Mouse (Mus musculus): Measurements from ENCODE around the gene Nkx2-5.

The Nkx2-5 gene

DNA sequence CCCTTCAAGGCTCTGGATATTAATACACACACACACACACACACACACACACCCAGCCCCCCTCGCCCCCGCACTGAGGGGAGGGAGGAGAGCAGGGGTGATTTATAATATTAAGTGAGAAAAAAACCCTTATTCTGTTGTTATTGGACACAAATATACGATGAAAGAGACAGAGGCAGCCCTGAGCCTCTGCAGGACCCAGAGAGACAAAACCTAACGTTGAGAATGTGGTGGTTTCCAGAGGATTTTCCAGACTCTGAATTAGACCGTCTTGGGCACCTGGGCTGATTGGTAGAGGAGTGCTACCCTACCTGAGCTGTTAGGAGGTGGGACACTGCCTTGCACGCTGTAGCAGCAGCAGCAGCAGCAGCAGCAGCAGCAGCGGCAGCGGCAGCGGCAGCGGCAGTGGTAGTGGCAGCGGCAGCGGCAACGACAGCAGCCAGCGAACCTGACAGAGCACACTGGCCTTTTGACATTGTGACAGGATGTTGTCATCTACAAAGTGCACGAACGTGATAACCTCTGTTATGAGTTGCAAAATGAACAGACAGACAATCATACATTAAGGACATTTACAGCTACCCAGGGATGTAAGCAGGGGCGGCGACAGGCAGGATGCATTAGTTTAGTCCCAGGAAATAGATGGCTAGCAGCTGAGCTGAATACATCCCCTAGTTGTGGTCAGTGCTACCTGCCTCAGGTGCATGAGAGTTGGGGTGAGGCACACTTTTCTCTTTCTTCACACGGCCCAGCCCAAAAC is 7.8 kb downstream of the Nkx2-5 start:
- DNase-seq (ENCODE audit: low read depth, low spot score), result no peak

DNA sequence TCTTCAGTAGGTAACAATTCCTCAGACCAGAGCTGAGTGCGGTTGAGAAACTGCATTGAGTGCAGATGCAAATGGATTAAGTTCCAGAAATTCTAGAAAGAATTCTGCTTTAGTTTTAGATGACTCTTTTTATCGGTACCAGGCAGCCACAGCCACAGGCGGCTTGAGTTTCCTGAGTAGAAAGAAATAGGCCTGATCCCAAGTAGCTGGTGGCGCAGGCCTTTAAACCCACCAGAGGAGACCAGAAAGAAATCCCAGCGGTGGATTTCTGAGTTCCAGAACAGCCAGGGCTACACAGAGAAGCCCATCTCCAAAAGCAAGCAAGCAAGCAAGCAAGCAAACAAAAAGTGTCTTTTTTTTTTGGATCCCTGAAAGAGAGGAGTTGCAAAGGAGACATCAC is 8.4 kb downstream of the Nkx2-5 start:
- DNase-seq (ENCODE audit: low read depth, low spot score), result no peak

DNA sequence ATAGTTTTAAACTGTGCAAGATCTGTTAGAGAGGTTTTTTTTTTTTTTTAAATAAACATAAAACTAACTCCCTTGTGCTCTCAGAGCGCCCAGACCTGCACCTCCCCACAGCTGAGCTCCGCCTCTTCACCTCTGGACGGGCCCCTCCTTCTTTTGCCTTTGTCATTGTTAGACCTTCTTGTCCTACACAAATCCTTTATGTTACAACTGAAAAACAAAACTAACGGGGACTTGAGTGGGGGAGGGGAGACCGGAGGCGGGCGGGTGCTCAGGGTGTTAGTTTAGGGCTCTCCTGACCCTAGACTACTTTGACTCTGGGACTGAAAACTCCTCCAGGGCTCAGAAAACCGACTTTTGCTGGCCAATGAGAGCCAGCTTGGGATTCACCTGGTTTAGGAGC is 8.9 kb downstream of the Nkx2-5 start:
- DNase-seq (ENCODE audit: low read depth, low spot score), result no peak

- DNase-seq (ENCODE audit: low read depth, low spot score), result no peak
Observed at GRCm38 (mm10) chr17:26834966-26835755, 9.6 kb downstream of the Nkx2-5 start.

GRCm38 (mm10) chr17:26834302-26834965 is 10.4 kb downstream of the Nkx2-5 start:
- no peak for DNase-seq (ENCODE audit: low read depth, low spot score)

DNA sequence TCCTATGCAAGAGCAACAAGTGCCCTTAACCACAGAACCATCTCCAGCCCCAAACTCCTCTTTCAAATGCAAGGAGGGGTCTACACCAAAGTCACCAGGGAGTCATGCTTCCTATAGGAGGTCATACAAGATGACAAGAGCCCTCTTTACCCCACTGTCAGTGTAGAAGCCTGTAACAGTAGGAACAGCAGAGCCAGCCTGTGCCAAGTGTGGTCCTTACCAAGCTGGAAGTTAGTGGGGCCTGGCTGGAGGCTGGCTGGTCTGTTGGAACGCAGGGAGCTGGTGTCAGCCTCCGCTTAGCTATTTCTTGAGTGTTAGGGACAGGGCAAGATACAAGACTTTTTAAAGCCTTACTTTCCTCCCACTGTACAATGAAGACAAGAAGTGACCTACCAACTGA is 11.0 kb downstream of the Nkx2-5 start:
- no peak for DNase-seq (ENCODE audit: low read depth, low spot score)

GRCm38 (mm10) chr17:26826131-26826530 is 18.7 kb downstream of the Nkx2-5 start:
- DNase-seq (ENCODE audit: low read depth, low spot score), result no peak

GRCm38 (mm10) chr17:26817776-26818175 is 27.0 kb downstream of the Nkx2-5 start:
- DNase-seq (ENCODE audit: low read depth, low spot score), result no peak

DNA sequence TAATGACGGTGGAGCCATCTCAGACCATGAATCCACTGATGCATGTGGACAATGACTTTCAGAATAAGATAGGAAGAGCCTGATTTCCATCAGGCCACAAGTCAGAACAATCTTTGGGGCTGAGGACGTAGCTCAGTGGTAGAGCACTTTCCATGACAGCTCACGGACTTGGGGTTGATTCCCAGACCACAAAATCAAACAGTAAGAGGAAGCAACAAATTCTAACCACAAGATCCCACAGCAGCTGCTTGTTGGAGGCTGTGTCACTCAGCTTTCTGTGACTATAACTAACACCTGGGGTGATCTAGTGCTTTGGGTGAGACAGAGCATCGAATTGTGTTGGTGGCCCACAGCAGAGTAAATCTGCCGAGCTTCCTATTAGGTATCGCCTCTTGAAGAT is 28.0 kb downstream of the Nkx2-5 start:
- DNase-seq (ENCODE audit: low read depth, low spot score), result no peak

DNA sequence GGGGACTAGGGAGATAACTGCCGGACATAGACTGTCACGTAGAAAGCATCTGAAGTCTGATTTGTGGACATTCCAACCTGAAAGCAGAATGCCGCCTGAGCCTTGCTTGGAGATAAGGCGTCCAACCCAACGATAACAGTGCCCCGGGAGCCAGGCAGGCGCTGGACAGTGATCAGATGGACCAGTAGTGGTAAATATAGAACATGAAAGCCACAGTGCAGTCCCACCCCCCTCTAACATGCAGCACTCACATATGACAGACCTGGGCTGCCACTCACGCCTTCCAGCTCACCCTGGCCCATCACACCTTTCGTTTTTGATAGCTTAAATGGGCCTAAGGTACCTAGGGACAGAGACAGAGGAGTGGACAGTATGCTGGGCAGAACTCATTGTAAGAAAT is 31.3 kb downstream of the Nkx2-5 start:
- no peak for DNase-seq (ENCODE audit: low read depth, low spot score)

DNA sequence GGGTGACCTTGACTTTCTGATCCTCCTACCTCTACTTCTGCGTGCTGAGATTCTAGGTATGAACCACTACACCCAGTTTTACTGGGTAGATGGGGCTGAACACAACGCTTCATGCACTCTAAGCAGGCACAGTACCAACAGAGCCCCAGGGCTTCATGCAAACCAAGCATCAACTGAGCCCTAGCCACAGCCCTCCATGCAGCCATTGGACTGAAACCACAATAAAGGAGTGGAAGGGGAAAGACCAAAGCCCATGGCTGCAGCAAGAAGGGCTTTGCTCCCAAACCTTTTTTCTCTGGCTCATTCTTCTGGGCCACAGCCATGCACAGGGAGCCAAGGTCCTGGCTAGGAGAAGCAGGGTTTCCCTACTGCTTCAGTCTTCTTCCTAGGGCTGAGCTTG is 32.2 kb downstream of the Nkx2-5 start:
- DNase-seq (ENCODE audit: low read depth, low spot score), result no peak

DNA sequence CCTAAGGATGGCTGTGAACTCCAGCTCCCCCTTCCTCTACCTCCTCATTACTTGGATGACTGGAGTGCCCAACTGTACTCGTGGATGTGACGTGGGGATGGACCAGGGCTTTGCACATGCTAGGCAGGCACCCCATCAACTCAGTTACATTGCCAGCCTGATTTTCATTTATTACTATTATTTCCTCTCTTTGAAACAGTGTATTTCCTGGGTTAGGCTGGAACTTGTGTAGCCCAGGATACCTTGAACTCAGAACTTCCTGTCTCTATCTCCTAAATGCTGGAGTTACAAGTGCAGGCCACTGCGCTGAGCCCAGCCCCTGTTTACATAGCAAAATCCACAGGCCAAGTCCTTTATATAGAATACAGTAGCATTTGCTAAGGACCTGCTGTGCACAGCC is 41.9 kb downstream of the Nkx2-5 start:
- DNase-seq (ENCODE audit: low read depth, low spot score), result no peak

- no peak for DNase-seq (ENCODE audit: low read depth, low spot score)
Observed at GRCm38 (mm10) chr17:26797379-26798128, 47.3 kb downstream of the Nkx2-5 start.

DNA sequence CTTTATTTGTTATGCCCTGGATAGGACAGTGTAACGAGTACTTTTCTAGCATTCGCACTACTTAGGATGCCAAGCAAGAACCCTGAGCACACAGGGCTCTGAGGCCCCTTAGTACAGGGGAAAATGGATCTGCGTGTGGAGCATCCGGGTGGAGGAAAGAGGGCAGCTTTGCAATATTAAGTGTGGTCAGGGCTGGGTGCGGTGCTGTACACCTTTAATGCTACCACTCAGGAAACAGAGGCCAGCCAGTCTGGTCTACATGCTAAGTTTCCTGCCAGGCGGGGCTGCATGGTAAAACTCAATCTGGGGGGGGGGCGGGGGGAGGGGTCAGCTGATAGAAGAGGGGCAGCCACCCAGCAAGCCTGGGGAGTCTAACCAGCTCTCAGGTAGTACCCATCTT is 49.4 kb downstream of the Nkx2-5 start:
- DNase-seq (ENCODE audit: low read depth, low spot score), result no peak

DNA sequence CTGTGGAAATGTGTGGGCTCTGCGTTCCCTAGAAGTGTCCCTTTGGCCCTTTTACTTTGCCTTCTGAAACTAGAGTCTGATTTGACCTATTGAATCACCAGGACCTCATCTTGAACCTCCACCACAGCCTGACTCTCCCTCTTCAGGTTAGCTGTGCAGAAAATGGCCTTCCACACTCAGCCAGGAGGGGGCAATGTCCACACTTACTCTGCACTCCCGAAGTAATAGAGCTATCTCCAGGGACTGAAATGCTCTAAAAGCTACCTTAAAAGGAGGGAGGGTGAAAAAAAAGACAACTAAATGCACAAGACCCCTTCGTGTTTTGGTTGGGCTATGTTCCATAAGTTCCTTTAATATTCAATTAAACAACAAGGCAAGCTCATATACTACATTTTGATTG is 50.1 kb downstream of the Nkx2-5 start:
- peak; percentile 30 for DNase-seq (ENCODE audit: low read depth, low spot score)

GRCm38 (mm10) chr17:26793068-26793765 is 51.6 kb downstream of the Nkx2-5 start:
- DNase-seq (ENCODE audit: low read depth, low spot score), result no peak

DNA sequence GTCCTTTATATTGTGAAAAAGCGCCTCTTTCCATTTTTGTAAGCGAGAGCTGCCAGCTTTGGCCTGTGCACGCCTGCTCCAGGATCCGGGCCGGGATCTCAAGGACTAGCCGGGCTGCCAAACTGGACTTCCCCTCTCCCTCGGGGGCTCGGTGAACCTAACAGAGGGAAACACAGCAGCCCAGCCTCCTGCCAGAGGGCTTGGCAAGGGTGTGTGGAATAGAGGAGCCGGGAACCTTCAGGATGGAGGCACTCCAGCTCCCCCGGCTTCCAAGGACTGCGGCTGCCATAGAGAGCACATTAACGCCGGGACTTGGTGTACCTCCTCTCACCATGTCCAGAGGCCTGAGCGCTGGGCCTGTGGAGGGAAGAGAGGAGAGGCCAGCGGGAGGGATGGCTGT is 52.7 kb downstream of the Nkx2-5 start:
- DNase-seq (ENCODE audit: low read depth, low spot score), result no peak

DNA sequence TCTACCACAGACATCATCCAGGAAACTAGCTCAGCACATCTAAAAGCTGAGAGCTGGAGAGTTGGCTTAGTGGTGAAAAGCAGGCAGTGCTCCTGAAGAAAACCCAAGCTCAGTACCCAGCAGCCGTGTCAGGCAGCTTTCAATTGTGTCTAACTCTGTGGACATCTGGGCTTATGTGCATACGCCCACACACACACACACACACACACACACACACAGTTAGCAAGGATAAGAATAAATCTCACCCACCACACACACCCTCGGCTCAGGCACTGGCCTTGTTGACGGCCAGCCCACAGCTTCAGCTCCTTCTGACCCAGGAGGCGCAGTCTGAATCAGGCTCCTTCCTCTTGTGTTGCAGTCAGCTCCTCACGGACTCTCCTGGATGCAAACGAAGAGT is 53.2 kb downstream of the Nkx2-5 start:
- no peak for DNase-seq (ENCODE audit: low read depth, low spot score)

GRCm38 (mm10) chr17:26790269-26791214 is 54.3 kb downstream of the Nkx2-5 start:
- DNase-seq (ENCODE audit: low read depth, low spot score), result no peak
